Mouse (Mus musculus): ENCODE data around the gene Rhox13. TPM values are rescaled to one million over a fixed set of nuclear protein-coding genes. Genes with fewer than 3 reads are reported as not detected.

The Rhox13 gene
- total RNA-seq (2014; rRNA removed) (not detected in 2 replicates), polyA plus RNA-seq (2015; fragmentation: Nextera tagmentation; extraction: Ambion mirVana) (not detected in 2 replicates)

DNA sequence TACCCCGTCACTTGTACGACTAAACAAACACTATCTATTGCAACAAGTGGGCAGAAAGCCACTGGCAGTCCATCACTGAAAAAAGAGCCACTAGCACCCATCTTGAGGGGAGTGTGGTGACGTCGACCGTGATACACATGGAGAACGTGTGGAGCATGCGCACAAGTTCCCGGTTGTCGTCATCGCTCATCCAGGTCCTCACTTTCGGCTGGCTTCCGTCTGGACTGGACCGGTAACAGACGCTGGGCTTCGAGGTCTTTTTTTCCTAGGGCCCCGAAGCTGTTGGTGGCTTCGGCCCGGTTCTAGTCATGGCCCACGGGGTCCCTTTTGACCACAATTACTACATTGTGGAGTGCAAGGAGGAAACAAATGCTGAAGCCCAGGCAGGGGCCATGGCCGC is at the start of gene Rhox13:
Rhox13 (plus strand) TSS at position 238 of the 400 bp plus-strand sequence.
- no peaks in the 10 kb centered on the region for H3K27me3 ChIP-seq (ENCODE audit: insufficient read depth, low read length)
- no peak within 1 kb of the TSS for H3K4me2 ChIP-seq (ENCODE audit: low read depth)
- no peaks in the 10 kb centered on the region for H3K9me3 ChIP-seq (ENCODE audit: low read length)
- H3K4me1 ChIP-seq (ENCODE audit: insufficient read depth) = no peaks in the 10 kb centered on the region
- 94% methylated on average over 20 of the region's 20 CpGs for WGBS
- no peak within 1 kb of the TSS for H3K4me3 ChIP-seq (ENCODE audit: low read depth, low read length)
- DNase-seq (no peak), ATAC-seq (no peak)
- no peak within 1 kb of the TSS for H3K9ac ChIP-seq
- H3K36me3 ChIP-seq (ENCODE audit: insufficient read depth) = no peaks in the 10 kb centered on the region
- no peak within 1 kb of the TSS for H3K27ac ChIP-seq (ENCODE audit: low read depth, low read length)
- no peak for TF ChIP-seq CTCF (IDR thresholded peaks at IDR 0.05; ENCODE audit: low read depth)

DNA sequence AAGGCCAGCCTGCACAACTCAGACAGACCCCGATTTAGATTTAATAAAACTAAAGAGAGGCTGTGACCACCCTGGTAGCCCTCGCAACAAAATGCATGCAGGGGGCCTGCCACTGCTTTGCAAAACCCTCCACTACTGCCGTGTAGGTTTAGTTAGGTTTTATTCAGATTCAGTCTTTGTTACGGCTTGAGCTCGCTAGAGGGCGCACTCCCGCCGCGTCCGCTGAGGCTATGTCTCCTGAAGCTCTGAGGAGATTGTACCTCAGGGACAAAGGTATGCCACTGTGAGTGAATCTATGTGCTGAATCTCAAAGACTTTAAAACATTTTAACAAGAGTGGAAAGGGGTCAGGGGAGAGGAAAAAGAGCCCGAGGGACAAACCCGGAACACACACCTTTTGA is 36.8 kb upstream of the Rhox13 start:
- H3K4me2 ChIP-seq (ENCODE audit: low read depth) = no peak overlapping the region
- no peaks in the 10 kb centered on the region for H3K36me3 ChIP-seq (ENCODE audit: insufficient read depth)
- 24% methylated on average over 12 of the region's 12 CpGs for WGBS
- DNase-seq = peak; percentile 55
- TF ChIP-seq CTCF (IDR thresholded peaks at IDR 0.05; ENCODE audit: low read depth) = peak; percentile 73
- no peaks in the 10 kb centered on the region for H3K4me1 ChIP-seq (ENCODE audit: insufficient read depth)
- peak; percentile 62 for ATAC-seq
- H3K9ac ChIP-seq = no peak overlapping the region
- no peaks in the 10 kb centered on the region for H3K27me3 ChIP-seq (ENCODE audit: insufficient read depth, low read length)
- H3K4me3 ChIP-seq (ENCODE audit: low read depth, low read length) = no peak overlapping the region
- no peak overlapping the region for H3K27ac ChIP-seq (ENCODE audit: low read depth, low read length)
- no peaks in the 10 kb centered on the region for H3K9me3 ChIP-seq (ENCODE audit: low read length)

DNA sequence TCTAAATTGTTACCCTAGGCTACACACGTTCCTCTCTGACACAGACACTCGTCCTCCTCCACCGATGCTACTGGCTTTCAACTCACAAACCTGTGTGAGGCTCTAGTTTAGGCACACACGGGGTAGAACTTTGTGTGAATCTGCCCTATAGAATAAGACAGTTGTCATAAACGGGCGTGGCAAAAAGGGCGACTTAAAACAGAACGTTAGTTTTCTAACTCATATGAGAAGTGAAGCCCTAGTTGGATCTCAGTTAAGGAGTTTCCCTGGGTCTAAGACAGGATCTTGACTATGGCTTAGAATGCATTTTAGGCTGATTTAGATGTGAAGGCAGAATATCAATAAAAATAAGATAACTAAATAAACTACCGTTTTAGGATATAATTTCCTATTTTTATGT is 36.0 kb upstream of the Rhox13 start, which contains the start of gene Rhox11:
Rhox11 (minus strand) TSS at position 101 of the 400 bp plus-strand sequence.
- no peak for DNase-seq
- no peaks in the 10 kb centered on the region for H3K27me3 ChIP-seq (ENCODE audit: insufficient read depth, low read length)
- WGBS = 87% methylated on average over 9 of the region's 9 CpGs
- ATAC-seq = no peak
- TF ChIP-seq CTCF (IDR thresholded peaks at IDR 0.05; ENCODE audit: low read depth) = no peak
- H3K9me3 ChIP-seq (ENCODE audit: low read length) = no peaks in the 10 kb centered on the region
- no peaks in the 10 kb centered on the region for H3K4me1 ChIP-seq (ENCODE audit: insufficient read depth)
- H3K4me2 ChIP-seq (ENCODE audit: low read depth) = no peak within 1 kb of the TSS
- no peak within 1 kb of the TSS for H3K4me3 ChIP-seq (ENCODE audit: low read depth, low read length)
- no peak within 1 kb of the TSS for H3K9ac ChIP-seq
- H3K36me3 ChIP-seq (ENCODE audit: insufficient read depth) = no peaks in the 10 kb centered on the region
- no peak within 1 kb of the TSS for H3K27ac ChIP-seq (ENCODE audit: low read depth, low read length)

DNA sequence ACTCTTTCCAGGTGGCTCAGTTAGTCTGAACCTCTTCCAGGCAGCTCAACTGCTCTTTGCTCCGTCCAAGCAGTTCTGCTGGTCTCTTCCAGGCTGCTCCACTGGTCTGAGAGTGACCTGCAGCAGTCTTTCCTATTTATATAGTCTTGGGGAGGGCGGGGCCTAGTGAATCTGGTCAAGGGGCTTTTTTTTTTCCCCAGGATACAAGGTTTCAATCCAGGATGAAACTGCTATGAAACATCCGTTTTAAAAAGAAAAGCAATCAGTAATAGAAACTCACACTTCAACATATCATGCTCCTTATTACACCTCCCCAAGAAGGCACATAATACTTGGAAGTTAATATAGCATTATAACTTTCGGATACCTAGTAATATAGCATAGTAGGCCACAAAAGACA is 10.2 kb upstream of the Rhox13 start, which contains the start of gene Rhox12:
Rhox12 (minus strand) TSS at position 101 of the 400 bp plus-strand sequence.
- Histone ChIP-seq H3K9ac (no peak within 1 kb of the TSS), H3K27ac (ENCODE audit: low read depth, low read length) (no peak within 1 kb of the TSS), H3K4me1 (ENCODE audit: insufficient read depth) (no peaks in the 10 kb centered on the region), H3K4me2 (ENCODE audit: low read depth) (no peak within 1 kb of the TSS), H3K27me3 (ENCODE audit: insufficient read depth, low read length) (no peaks in the 10 kb centered on the region), H3K36me3 (ENCODE audit: insufficient read depth) (no peaks in the 10 kb centered on the region), H3K9me3 (ENCODE audit: low read length) (no peaks in the 10 kb centered on the region), H3K4me3 (ENCODE audit: low read depth, low read length) (no peak within 1 kb of the TSS)
- WGBS = 83% methylated on average over 4 of the region's 4 CpGs
- DNase-seq (no peak), ATAC-seq (no peak)
- no peak for TF ChIP-seq CTCF (IDR thresholded peaks at IDR 0.05; ENCODE audit: low read depth)

DNA sequence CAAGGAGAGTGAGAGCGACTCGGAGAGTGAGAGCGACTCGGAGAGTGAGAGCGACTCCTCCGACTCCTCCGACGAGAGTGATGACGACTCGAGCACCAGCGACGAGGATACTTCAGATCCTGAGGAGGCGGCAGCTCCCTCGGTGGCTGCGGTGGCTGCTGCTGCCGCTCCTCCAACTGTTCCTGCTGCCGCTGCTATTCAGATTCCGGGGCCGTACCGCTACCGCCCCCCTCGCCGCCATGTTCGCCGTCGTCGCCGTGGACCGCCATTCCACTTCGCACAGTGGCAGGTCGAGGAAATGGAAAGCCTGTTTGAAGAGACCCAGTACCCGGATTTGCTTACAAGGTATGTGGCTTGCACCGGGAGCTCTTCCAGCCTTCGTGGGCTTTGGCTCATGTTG is 459 bp downstream of the Rhox13 start:
- Histone ChIP-seq H3K4me2 (ENCODE audit: low read depth) (no peak overlapping the region), H3K9me3 (ENCODE audit: low read length) (no peaks in the 10 kb centered on the region), H3K27ac (ENCODE audit: low read depth, low read length) (no peak overlapping the region), H3K9ac (no peak overlapping the region), H3K36me3 (ENCODE audit: insufficient read depth) (no peaks in the 10 kb centered on the region), H3K27me3 (ENCODE audit: insufficient read depth, low read length) (no peaks in the 10 kb centered on the region), H3K4me1 (ENCODE audit: insufficient read depth) (no peaks in the 10 kb centered on the region), H3K4me3 (ENCODE audit: low read depth, low read length) (no peak overlapping the region)
- DNase-seq = no peak
- ATAC-seq = no peak
- TF ChIP-seq CTCF (IDR thresholded peaks at IDR 0.05; ENCODE audit: low read depth) = no peak
- WGBS = 90% methylated on average over 34 of the region's 34 CpGs

DNA sequence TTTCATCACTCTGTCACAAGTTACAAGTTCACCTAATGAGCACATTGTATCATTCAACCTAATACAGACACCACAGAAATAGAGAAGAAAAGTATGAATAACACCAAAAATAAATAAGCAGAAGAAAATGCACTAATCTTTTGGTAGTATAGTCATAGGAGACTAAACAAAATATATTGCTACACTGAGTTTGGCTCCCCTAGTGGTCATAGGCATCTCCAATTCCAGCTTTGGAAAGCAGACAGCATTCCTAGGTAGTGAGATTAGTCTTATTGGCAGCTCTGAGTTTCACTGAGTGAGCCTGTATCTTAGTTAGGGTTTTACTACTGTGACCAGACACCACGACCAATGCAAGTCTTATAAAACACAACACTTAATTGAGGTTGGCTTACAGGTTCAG is 38.1 kb downstream of the Rhox13 start:
- Histone ChIP-seq H3K9ac (no peak overlapping the region), H3K27ac (ENCODE audit: low read depth, low read length) (no peak overlapping the region), H3K4me2 (ENCODE audit: low read depth) (no peak overlapping the region), H3K4me3 (ENCODE audit: low read depth, low read length) (no peak overlapping the region), H3K4me1 (ENCODE audit: insufficient read depth) (no peaks in the 10 kb centered on the region), H3K9me3 (ENCODE audit: low read length) (no peaks in the 10 kb centered on the region), H3K27me3 (ENCODE audit: insufficient read depth, low read length) (no peaks in the 10 kb centered on the region), H3K36me3 (ENCODE audit: insufficient read depth) (no peaks in the 10 kb centered on the region)
- 82% methylated on average over 1 of the region's 1 CpGs for WGBS
- peak; percentile 32 for TF ChIP-seq CTCF (IDR thresholded peaks at IDR 0.05; ENCODE audit: low read depth)
- ATAC-seq = no peak
- no peak for DNase-seq

DNA sequence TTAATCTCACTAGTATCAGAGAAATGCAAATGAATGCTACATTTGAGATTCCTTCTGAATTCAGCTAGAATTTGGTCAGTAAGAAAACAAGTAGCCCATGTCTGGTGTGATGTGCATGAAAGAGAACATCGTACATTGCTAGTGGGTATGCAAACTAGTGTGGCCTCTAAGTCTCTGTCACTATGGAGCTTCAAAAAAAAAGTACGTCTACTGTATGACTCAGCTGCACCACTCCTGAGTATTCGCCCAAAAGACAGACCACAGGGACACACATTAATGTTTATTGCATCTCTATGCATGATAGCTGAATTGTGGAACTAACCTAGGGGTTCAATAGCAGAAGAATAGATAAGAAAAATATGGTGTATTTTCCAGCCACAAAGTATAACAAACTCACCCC is 44.3 kb downstream of the Rhox13 start:
- 86% methylated on average over 3 of the region's 3 CpGs for WGBS
- no peaks in the 10 kb centered on the region for H3K36me3 ChIP-seq (ENCODE audit: insufficient read depth)
- DNase-seq = no peak
- no peaks in the 10 kb centered on the region for H3K9me3 ChIP-seq (ENCODE audit: low read length)
- no peaks in the 10 kb centered on the region for H3K27me3 ChIP-seq (ENCODE audit: insufficient read depth, low read length)
- no peak for TF ChIP-seq CTCF (IDR thresholded peaks at IDR 0.05; ENCODE audit: low read depth)
- no peak overlapping the region for H3K4me2 ChIP-seq (ENCODE audit: low read depth)
- no peak overlapping the region for H3K4me3 ChIP-seq (ENCODE audit: low read depth, low read length)
- H3K4me1 ChIP-seq (ENCODE audit: insufficient read depth) = no peaks in the 10 kb centered on the region
- H3K9ac ChIP-seq = no peak overlapping the region
- H3K27ac ChIP-seq (ENCODE audit: low read depth, low read length) = no peak overlapping the region
- no peak for ATAC-seq
